Mouse (Mus musculus): ENCODE data around the gene Izumo1. TPM values are rescaled to one million over a fixed set of nuclear protein-coding genes. Genes with fewer than 3 reads are reported as not detected.
A peak's percentile ranks its signal among the peaks of the same experiment; 100 is the strongest.

Gene Izumo1
- polyA plus RNA-seq, 1 experiment from 2014 or later = 0.14 TPM

DNA sequence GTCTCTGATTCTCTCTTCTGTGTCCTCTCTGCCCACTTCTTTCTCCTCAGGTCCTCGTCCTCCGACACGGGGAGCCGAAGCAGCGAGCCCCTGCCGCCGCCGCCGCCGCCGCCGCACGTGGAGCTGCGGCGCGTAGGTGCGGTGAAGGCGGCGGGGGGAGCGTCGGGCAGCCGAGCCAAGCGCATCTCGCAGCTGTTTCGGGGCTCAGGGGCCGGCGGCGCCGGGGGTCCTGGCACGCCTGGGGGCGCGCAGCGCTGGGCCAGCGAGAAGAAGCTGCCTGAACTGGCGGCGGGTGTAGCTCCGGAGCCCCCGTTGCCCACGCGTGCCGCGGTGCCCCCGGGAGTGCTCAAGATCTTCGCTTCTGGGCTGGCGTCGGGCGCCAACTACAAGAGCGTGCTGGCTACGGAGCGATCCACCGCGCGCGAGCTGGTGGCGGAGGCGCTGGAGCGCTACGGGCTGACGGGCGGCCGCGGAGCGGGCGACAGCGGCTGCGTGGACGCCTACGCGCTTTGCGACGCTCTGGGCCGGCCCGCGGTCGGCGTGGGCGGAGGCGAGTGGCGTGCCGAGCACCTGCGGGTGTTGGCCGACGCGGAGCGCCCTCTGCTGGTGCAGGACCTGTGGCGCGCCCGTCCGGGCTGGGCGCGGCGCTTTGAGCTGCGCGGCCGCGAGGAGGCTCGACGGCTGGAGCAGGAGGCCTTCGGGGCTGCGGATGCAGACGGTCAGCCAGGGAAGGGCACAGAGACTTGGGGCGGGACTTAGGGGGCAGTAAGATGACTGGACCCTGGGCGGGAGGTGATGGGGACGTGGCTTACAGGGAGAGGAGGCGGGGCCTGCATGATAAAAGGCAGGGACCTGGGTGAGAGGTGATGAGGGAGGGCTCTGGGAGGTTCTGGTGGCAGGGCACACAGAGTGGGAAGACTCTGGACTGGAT is 7.0 kb downstream of the Izumo1 start:
- peak overlapping the region; percentile 96 for H3K4me2 ChIP-seq (replicated peaks; ENCODE audit: low read depth, low read length)
- H3K9ac ChIP-seq (replicated peaks; ENCODE audit: low read length) = peak overlapping the region; percentile 75
- ATAC-seq (ENCODE audit: low FRiP score, low TSS enrichment) = peak; percentile 60
- no peaks in the 10 kb centered on the region for H3K9me3 ChIP-seq (ENCODE audit: low read length)
- peaks cover 15% of the 10 kb centered on the region for H3K4me1 ChIP-seq (ENCODE audit: insufficient read depth, low read length)
- no peaks in the 10 kb centered on the region for H3K36me3 ChIP-seq (ENCODE audit: insufficient read depth, low read length)
- H3K4me3 ChIP-seq (ENCODE audit: low read length) = peak overlapping the region; percentile 65
- 0 out of 2 replicates have a peak, but pooled peaks cover 3% of the 10 kb centered on the region for H3K27me3 ChIP-seq (ENCODE audit: insufficient read depth, low read length)
- WGBS = under 1% methylated on average over 100 of the region's 105 CpGs
- peak overlapping the region; percentile 65; the same call in 1 of the 2 replicates for H3K27ac ChIP-seq (ENCODE audit: low read length)

GRCm38 (mm10) chr7:45630064-45630907 is 8.7 kb downstream of the Izumo1 start:
- whole genome bisulfite sequencing = 73% methylated on average over 23 of the region's 23 CpGs
- ATAC-seq (ENCODE audit: low FRiP score, low TSS enrichment) = no peak
- H3K36me3 ChIP-seq (ENCODE audit: insufficient read depth, low read length) = no peaks in the 10 kb centered on the region
- H3K27ac ChIP-seq (ENCODE audit: low read length) = no peak overlapping the region
- H3K27me3 ChIP-seq (ENCODE audit: insufficient read depth, low read length) = 0 out of 2 replicates have a peak, but pooled peaks cover 3% of the 10 kb centered on the region
- no peaks in the 10 kb centered on the region for H3K9me3 ChIP-seq (ENCODE audit: low read length)
- no peak overlapping the region for H3K4me3 ChIP-seq (ENCODE audit: low read length)
- H3K4me1 ChIP-seq (ENCODE audit: insufficient read depth, low read length) = peaks cover 17% of the 10 kb centered on the region
- 0 out of 2 replicates have a peak overlapping the region, but pooled peaks have one; percentile 11 for H3K4me2 ChIP-seq (replicated peaks; ENCODE audit: low read depth, low read length)
- no peak overlapping the region for H3K9ac ChIP-seq (replicated peaks; ENCODE audit: low read length)

DNA sequence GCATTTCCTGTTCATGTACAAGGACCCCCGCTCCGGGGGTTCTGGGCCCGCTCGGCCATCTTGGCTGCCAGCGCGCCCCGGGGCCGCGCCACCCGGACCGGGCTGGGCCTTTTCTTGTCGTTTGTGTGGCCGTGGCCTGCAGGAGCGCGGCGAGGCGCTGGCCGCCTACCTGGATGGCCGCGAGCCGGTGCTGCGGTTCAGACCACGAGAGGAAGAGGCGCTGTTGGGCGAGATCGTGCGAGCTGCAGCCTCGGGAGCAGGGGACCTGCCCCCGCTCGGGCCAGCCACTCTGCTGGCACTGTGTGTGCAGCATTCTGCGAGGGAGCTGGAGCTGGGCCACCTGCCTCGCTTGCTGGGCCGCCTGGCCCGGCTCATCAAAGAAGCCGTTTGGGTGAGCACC is 10.9 kb downstream of the Izumo1 start:
- Histone ChIP-seq H3K4me1 (ENCODE audit: insufficient read depth, low read length) (peaks cover 28% of the 10 kb centered on the region), H3K36me3 (ENCODE audit: insufficient read depth, low read length) (peaks cover 13% of the 10 kb centered on the region), H3K4me2 (replicated peaks; ENCODE audit: low read depth, low read length) (peak overlapping the region; percentile 53), H3K9ac (replicated peaks; ENCODE audit: low read length) (peak overlapping the region; percentile 68), H3K9me3 (ENCODE audit: low read length) (no peaks in the 10 kb centered on the region), H3K27me3 (ENCODE audit: insufficient read depth, low read length) (0 out of 2 replicates have a peak, but pooled peaks cover 3% of the 10 kb centered on the region), H3K4me3 (ENCODE audit: low read length) (peak overlapping the region; percentile 19; the same call in 1 of the 2 replicates), H3K27ac (ENCODE audit: low read length) (no peak overlapping the region)
- WGBS = 12% methylated on average over 34 of the region's 35 CpGs
- ATAC-seq (ENCODE audit: low FRiP score, low TSS enrichment) = no peak; the same call in 1 of the 2 replicates

GRCm38 (mm10) chr7:45634946-45635681 is 13.5 kb downstream of the Izumo1 start:
- no peaks in the 10 kb centered on the region for H3K9me3 ChIP-seq (ENCODE audit: low read length)
- H3K4me2 ChIP-seq (replicated peaks; ENCODE audit: low read depth, low read length) = no peak overlapping the region
- H3K9ac ChIP-seq (replicated peaks; ENCODE audit: low read length) = no peak overlapping the region
- no peak overlapping the region for H3K4me3 ChIP-seq (ENCODE audit: low read length)
- peak overlapping the region; percentile 78 for H3K27ac ChIP-seq (ENCODE audit: low read length)
- H3K27me3 ChIP-seq (ENCODE audit: insufficient read depth, low read length) = no peaks in the 10 kb centered on the region
- H3K36me3 ChIP-seq (ENCODE audit: insufficient read depth, low read length) = peaks cover 13% of the 10 kb centered on the region
- WGBS = 79% methylated on average over 11 of the region's 11 CpGs
- ATAC-seq (ENCODE audit: low FRiP score, low TSS enrichment) = no peak
- H3K4me1 ChIP-seq (ENCODE audit: insufficient read depth, low read length) = peaks cover 37% of the 10 kb centered on the region

- H3K9ac ChIP-seq (replicated peaks; ENCODE audit: low read length) = no peak overlapping the region
- H3K4me3 ChIP-seq (ENCODE audit: low read length) = no peak overlapping the region
- peaks cover 46% of the 10 kb centered on the region for H3K4me1 ChIP-seq (ENCODE audit: insufficient read depth, low read length)
- H3K27me3 ChIP-seq (ENCODE audit: insufficient read depth, low read length) = no peaks in the 10 kb centered on the region
- H3K27ac ChIP-seq (ENCODE audit: low read length) = peak overlapping the region; percentile 78
- H3K36me3 ChIP-seq (ENCODE audit: insufficient read depth, low read length) = peaks cover 13% of the 10 kb centered on the region
- no peaks in the 10 kb centered on the region for H3K9me3 ChIP-seq (ENCODE audit: low read length)
- no peak for ATAC-seq (ENCODE audit: low FRiP score, low TSS enrichment)
- H3K4me2 ChIP-seq (replicated peaks; ENCODE audit: low read depth, low read length) = no peak overlapping the region
- 58% methylated on average over 15 of the region's 15 CpGs for WGBS
Measured at GRCm38 (mm10) chr7:45635711-45636688, 14.4 kb downstream of the Izumo1 start.

GRCm38 (mm10) chr7:45637710-45638109 is 16.1 kb downstream of the Izumo1 start:
- Histone ChIP-seq H3K27me3 (ENCODE audit: insufficient read depth, low read length) (no peaks in the 10 kb centered on the region), H3K4me3 (ENCODE audit: low read length) (no peak overlapping the region), H3K4me1 (ENCODE audit: insufficient read depth, low read length) (peaks cover 57% of the 10 kb centered on the region), H3K9me3 (ENCODE audit: low read length) (no peaks in the 10 kb centered on the region), H3K4me2 (replicated peaks; ENCODE audit: low read depth, low read length) (peak overlapping the region; percentile 50), H3K36me3 (ENCODE audit: insufficient read depth, low read length) (peaks cover 13% of the 10 kb centered on the region), H3K27ac (ENCODE audit: low read length) (no peak overlapping the region), H3K9ac (replicated peaks; ENCODE audit: low read length) (no peak overlapping the region)
- no peak for ATAC-seq (ENCODE audit: low FRiP score, low TSS enrichment)
- 93% methylated on average over 6 of the region's 6 CpGs for WGBS

DNA sequence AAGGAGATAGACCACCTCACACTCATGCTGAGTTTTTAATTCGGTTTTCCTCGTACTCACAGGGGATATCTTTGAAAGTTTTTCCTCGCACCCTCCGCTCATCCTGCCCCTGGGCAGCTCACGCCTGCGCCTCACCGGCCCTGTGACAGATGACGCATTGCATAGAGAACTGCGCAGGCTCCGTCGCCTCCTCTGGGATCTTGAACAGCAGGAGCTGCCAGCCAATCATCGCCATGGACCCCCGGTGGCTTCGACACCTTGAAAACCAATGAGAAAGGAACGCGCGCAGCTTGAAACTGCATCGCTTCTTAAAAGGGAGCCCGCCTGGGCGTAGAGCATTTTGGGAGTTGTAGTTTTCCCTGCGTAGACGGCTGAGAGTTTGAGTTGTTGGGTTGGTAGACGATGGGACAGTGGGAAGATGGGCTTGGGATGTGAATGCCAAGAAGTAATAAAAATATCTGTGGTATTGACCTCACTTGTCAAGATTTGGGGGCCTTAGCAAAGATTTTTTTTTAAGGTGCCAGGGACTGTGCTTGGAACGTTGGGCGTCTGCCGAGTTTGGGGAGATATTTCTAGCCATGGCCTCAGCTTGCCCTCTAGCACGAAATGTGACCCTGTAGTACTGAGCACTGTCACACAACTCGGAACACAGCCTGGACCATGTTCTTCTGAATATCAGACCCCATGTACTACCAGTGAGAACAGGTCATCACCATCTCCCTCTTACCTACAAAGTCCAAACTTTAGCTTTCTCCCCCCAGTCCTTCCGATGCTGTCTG is 17.2 kb downstream of the Izumo1 start:
- Histone ChIP-seq H3K27ac (ENCODE audit: low read length) (0 out of 2 replicates have a peak overlapping the region, but pooled peaks have one; percentile 31), H3K9me3 (ENCODE audit: low read length) (no peaks in the 10 kb centered on the region), H3K4me1 (ENCODE audit: insufficient read depth, low read length) (peaks cover 60% of the 10 kb centered on the region), H3K36me3 (ENCODE audit: insufficient read depth, low read length) (peaks cover 13% of the 10 kb centered on the region), H3K9ac (replicated peaks; ENCODE audit: low read length) (peak overlapping the region; percentile 47), H3K27me3 (ENCODE audit: insufficient read depth, low read length) (no peaks in the 10 kb centered on the region), H3K4me2 (replicated peaks; ENCODE audit: low read depth, low read length) (peak overlapping the region; percentile 50), H3K4me3 (ENCODE audit: low read length) (peak overlapping the region; percentile 35)
- peak; percentile 86 for ATAC-seq (ENCODE audit: low FRiP score, low TSS enrichment)
- WGBS = 22% methylated on average over 29 of the region's 29 CpGs

- H3K4me1 ChIP-seq (ENCODE audit: insufficient read depth, low read length) = peaks cover 66% of the 10 kb centered on the region
- H3K27me3 ChIP-seq (ENCODE audit: insufficient read depth, low read length) = no peaks in the 10 kb centered on the region
- H3K36me3 ChIP-seq (ENCODE audit: insufficient read depth, low read length) = peaks cover 13% of the 10 kb centered on the region
- H3K4me3 ChIP-seq (ENCODE audit: low read length) = no peak within 1 kb of the TSS
- peak within 1 kb of the TSS; percentile 64 for H3K27ac ChIP-seq (ENCODE audit: low read length)
- no peak for ATAC-seq (ENCODE audit: low FRiP score, low TSS enrichment)
- no peak within 1 kb of the TSS; the same call in 1 of the 2 replicates for H3K4me2 ChIP-seq (replicated peaks; ENCODE audit: low read depth, low read length)
- H3K9ac ChIP-seq (replicated peaks; ENCODE audit: low read length) = peak within 1 kb of the TSS; percentile 27; the same call in 1 of the 2 replicates
- 23% methylated on average over 19 of the region's 19 CpGs for WGBS
- no peaks in the 10 kb centered on the region for H3K9me3 ChIP-seq (ENCODE audit: low read length)
Measured at GRCm38 (mm10) chr7:45639561-45640027, 18.0 kb downstream of the Izumo1 start, which contains the start of gene Mamstr. Gene Mamstr (plus strand): TSS chr7:45639977.
